Comparison of ENCODE assay signal across 8 mouse cellular contexts in genomic region chr17:24538950-24539349, GRCm38 (mm10). TPM values are rescaled to one million over a fixed set of nuclear protein-coding genes. Genes with fewer than 3 reads are reported as not detected.
A peak's percentile ranks its signal among the peaks of the same experiment; 100 is the strongest.
DNase-seq lines count a peak whose midpoint lies in the region; ATAC-seq lines count a peak whose summit lies in the region.

No protein-coding gene starts in this region.

- no peak overlapping the region for H3K27ac ChIP-seq in forebrain, embryonic 13.5 days
- no peak overlapping the region for H3K27ac ChIP-seq in forebrain, embryonic 15.5 days (replicated peaks)
- no peak overlapping the region for H3K27ac ChIP-seq in midbrain, embryonic 10.5 days (replicated peaks)
- no peak overlapping the region for H3K27ac ChIP-seq in midbrain, embryonic 16.5 days (ENCODE audit: low read length)
- no peak overlapping the region for H3K27ac ChIP-seq in hindbrain, embryonic 16.5 days (ENCODE audit: low read depth, low read length)

- peak; percentile 49 for DNase-seq in midbrain, embryonic 10.5 days (ENCODE audit: low spot score)
- DNase-seq in ZHBTc4 (ENCODE audit: low read depth, low spot score) = peak; percentile 81
- DNase-seq in mesoderm, embryonic 11.5 days (ENCODE audit: low read depth, low spot score) = peak; percentile 58
- no peak for DNase-seq in gastrocnemius, postnatal 10 days

- no peak overlapping the region for H3K9ac ChIP-seq in forebrain, embryonic 13.5 days
- no peak overlapping the region for H3K9ac ChIP-seq in forebrain, embryonic 15.5 days (replicated peaks)
- H3K9ac ChIP-seq in midbrain, embryonic 16.5 days (ENCODE audit: low read depth, low read length) = no peak overlapping the region
- no peak overlapping the region for H3K9ac ChIP-seq in hindbrain, embryonic 16.5 days (ENCODE audit: low read depth, low read length)

- H3K4me3 ChIP-seq in forebrain, embryonic 13.5 days = no peak overlapping the region
- H3K4me3 ChIP-seq in forebrain, embryonic 15.5 days = no peak overlapping the region
- no peak overlapping the region for H3K4me3 ChIP-seq in midbrain, embryonic 10.5 days
- no peak overlapping the region for H3K4me3 ChIP-seq in midbrain, embryonic 16.5 days (ENCODE audit: low read depth, low read length)
- H3K4me3 ChIP-seq in hindbrain, embryonic 16.5 days (ENCODE audit: low read length) = no peak overlapping the region

- no peak overlapping the region for H3K4me2 ChIP-seq in forebrain, embryonic 13.5 days
- H3K4me2 ChIP-seq in forebrain, embryonic 15.5 days (replicated peaks) = no peak overlapping the region
- H3K4me2 ChIP-seq in midbrain, embryonic 16.5 days (ENCODE audit: low read length) = no peak overlapping the region
- H3K4me2 ChIP-seq in hindbrain, embryonic 16.5 days (ENCODE audit: low read length) = no peak overlapping the region

- H3K9me3 ChIP-seq in forebrain, embryonic 13.5 days (replicated peaks) = no peaks in the 10 kb centered on the region
- H3K9me3 ChIP-seq in forebrain, embryonic 15.5 days = no peaks in the 10 kb centered on the region
- H3K9me3 ChIP-seq in midbrain, embryonic 10.5 days (replicated peaks) = no peaks in the 10 kb centered on the region
- no peaks in the 10 kb centered on the region for H3K9me3 ChIP-seq in midbrain, embryonic 16.5 days (replicated peaks; ENCODE audit: control insufficient read depth, low read length, poor library complexity, severe bottlenecking)
- no peaks in the 10 kb centered on the region for H3K9me3 ChIP-seq in hindbrain, embryonic 16.5 days (ENCODE audit: control insufficient read depth, low read length)

- H3K27me3 ChIP-seq in forebrain, embryonic 13.5 days = no peaks in the 10 kb centered on the region
- no peaks in the 10 kb centered on the region for H3K27me3 ChIP-seq in forebrain, embryonic 15.5 days
- no peaks in the 10 kb centered on the region for H3K27me3 ChIP-seq in midbrain, embryonic 10.5 days (ENCODE audit: low read depth, poor library complexity, severe bottlenecking)
- no peaks in the 10 kb centered on the region for H3K27me3 ChIP-seq in midbrain, embryonic 16.5 days (ENCODE audit: control insufficient read depth, insufficient read depth, low read depth, low read length)
- H3K27me3 ChIP-seq in hindbrain, embryonic 16.5 days (replicated peaks; ENCODE audit: control insufficient read depth, insufficient read depth, low read length) = no peaks in the 10 kb centered on the region

- H3K4me1 ChIP-seq in forebrain, embryonic 13.5 days = peaks cover 10% of the 10 kb centered on the region
- peaks cover 12% of the 10 kb centered on the region for H3K4me1 ChIP-seq in forebrain, embryonic 15.5 days
- peaks cover 13% of the 10 kb centered on the region for H3K4me1 ChIP-seq in midbrain, embryonic 10.5 days
- H3K4me1 ChIP-seq in midbrain, embryonic 16.5 days (ENCODE audit: control insufficient read depth, insufficient read depth, low read length) = peaks cover 14% of the 10 kb centered on the region
- H3K4me1 ChIP-seq in hindbrain, embryonic 16.5 days (ENCODE audit: control insufficient read depth, insufficient read depth, low read depth, low read length) = peaks cover 4% of the 10 kb centered on the region

- WGBS in forebrain, embryonic 13.5 days = 68% methylated on average over 8 of the region's 8 CpGs
- 71% methylated on average over 8 of the region's 8 CpGs for WGBS in forebrain, embryonic 15.5 days
- WGBS in midbrain, embryonic 10.5 days = 75% methylated on average over 8 of the region's 8 CpGs
- WGBS in midbrain, embryonic 16.5 days = 69% methylated on average over 8 of the region's 8 CpGs
- 69% methylated on average over 8 of the region's 8 CpGs for WGBS in hindbrain, embryonic 16.5 days

- 0 out of 2 replicates have a peak, but pooled peaks have one; percentile 38 for ATAC-seq in forebrain, embryonic 13.5 days
- no peak for ATAC-seq in forebrain, embryonic 15.5 days (replicated peaks)
- no peak for ATAC-seq in midbrain, embryonic 16.5 days
- ATAC-seq in hindbrain, embryonic 16.5 days = peak; percentile 31; the same call in 1 of the 2 replicates

- H3K36me3 ChIP-seq in forebrain, embryonic 13.5 days (ENCODE audit: poor library complexity, severe bottlenecking) = no peaks in the 10 kb centered on the region
- no peaks in the 10 kb centered on the region for H3K36me3 ChIP-seq in forebrain, embryonic 15.5 days
- H3K36me3 ChIP-seq in midbrain, embryonic 10.5 days = no peaks in the 10 kb centered on the region
- H3K36me3 ChIP-seq in midbrain, embryonic 16.5 days (ENCODE audit: control insufficient read depth, insufficient read depth, low read length) = no peaks in the 10 kb centered on the region
- H3K36me3 ChIP-seq in hindbrain, embryonic 16.5 days (ENCODE audit: control insufficient read depth, insufficient read depth, low read length) = no peaks in the 10 kb centered on the region

RNA-seq across cellular contexts. Expression of gene Rab26, which starts 4.9 kb away (rescaled TPM):
- polyA plus RNA-seq in forebrain, embryonic 13.5 days (2015; fragmentation: Nextera tagmentation; extraction: Ambion mirVana) = 3.7 and 4.1 TPM in 2 replicates
- polyA plus RNA-seq in forebrain, embryonic 15.5 days (2015; fragmentation: Nextera tagmentation; extraction: Ambion mirVana) = 5.7 and 6.6 TPM in 2 replicates
- polyA plus RNA-seq in midbrain, embryonic 10.5 days (2016; fragmentation: Nextera tagmentation; extraction: Ambion mirVana) = 2.1 and 2.9 TPM in 2 replicates
- polyA plus RNA-seq in midbrain, embryonic 16.5 days (2015; fragmentation: Nextera tagmentation; extraction: Ambion mirVana) = 9.1 and 14.7 TPM in 2 replicates
- 10.9 and 13.0 TPM in 2 replicates for polyA plus RNA-seq in hindbrain, embryonic 16.5 days (2015; fragmentation: Nextera tagmentation; extraction: Ambion mirVana)
- total RNA-seq in gastrocnemius, postnatal 10 days (2021) = under 1 TPM; 0.18 to 0.47 TPM

RNA-seq across cellular contexts. Expression of gene Pkd1, which starts 10.7 kb away (rescaled TPM):
- polyA plus RNA-seq in forebrain, embryonic 13.5 days (2015; fragmentation: Nextera tagmentation; extraction: Ambion mirVana) = 11.9 and 16.9 TPM in 2 replicates
- 17.1 and 22.9 TPM in 2 replicates for polyA plus RNA-seq in forebrain, embryonic 15.5 days (2015; fragmentation: Nextera tagmentation; extraction: Ambion mirVana)
- 14.7 and 18.5 TPM in 2 replicates for polyA plus RNA-seq in midbrain, embryonic 10.5 days (2016; fragmentation: Nextera tagmentation; extraction: Ambion mirVana)
- 20.1 and 22.4 TPM in 2 replicates for polyA plus RNA-seq in midbrain, embryonic 16.5 days (2015; fragmentation: Nextera tagmentation; extraction: Ambion mirVana)
- 26.8 and 29.9 TPM in 2 replicates for polyA plus RNA-seq in hindbrain, embryonic 16.5 days (2015; fragmentation: Nextera tagmentation; extraction: Ambion mirVana)
- 10 to 100 TPM; 34.6 to 49.1 TPM for total RNA-seq in gastrocnemius, postnatal 10 days (2021)

RNA-seq across cellular contexts. Expression of gene Traf7, which starts 11.2 kb away (rescaled TPM):
- polyA plus RNA-seq in forebrain, embryonic 13.5 days (2015; fragmentation: Nextera tagmentation; extraction: Ambion mirVana) = 97.1 and 109 TPM in 2 replicates
- 107 and 112 TPM in 2 replicates for polyA plus RNA-seq in forebrain, embryonic 15.5 days (2015; fragmentation: Nextera tagmentation; extraction: Ambion mirVana)
- polyA plus RNA-seq in midbrain, embryonic 10.5 days (2016; fragmentation: Nextera tagmentation; extraction: Ambion mirVana) = 106 and 110 TPM in 2 replicates
- 103 and 104 TPM in 2 replicates for polyA plus RNA-seq in midbrain, embryonic 16.5 days (2015; fragmentation: Nextera tagmentation; extraction: Ambion mirVana)
- 85.9 and 94.2 TPM in 2 replicates for polyA plus RNA-seq in hindbrain, embryonic 16.5 days (2015; fragmentation: Nextera tagmentation; extraction: Ambion mirVana)
- total RNA-seq in gastrocnemius, postnatal 10 days (2021) = 10 to 100 TPM; 47.2 to 60.9 TPM

RNA-seq across cellular contexts. Expression of gene Caskin1, which starts 50.5 kb away (rescaled TPM):
- 15.0 and 16.7 TPM in 2 replicates for polyA plus RNA-seq in forebrain, embryonic 13.5 days (2015; fragmentation: Nextera tagmentation; extraction: Ambion mirVana)
- 25.6 and 26.4 TPM in 2 replicates for polyA plus RNA-seq in forebrain, embryonic 15.5 days (2015; fragmentation: Nextera tagmentation; extraction: Ambion mirVana)
- 6.7 and 8.5 TPM in 2 replicates for polyA plus RNA-seq in midbrain, embryonic 10.5 days (2016; fragmentation: Nextera tagmentation; extraction: Ambion mirVana)
- 43.6 and 45.7 TPM in 2 replicates for polyA plus RNA-seq in midbrain, embryonic 16.5 days (2015; fragmentation: Nextera tagmentation; extraction: Ambion mirVana)
- 43.6 and 44.6 TPM in 2 replicates for polyA plus RNA-seq in hindbrain, embryonic 16.5 days (2015; fragmentation: Nextera tagmentation; extraction: Ambion mirVana)
- total RNA-seq in gastrocnemius, postnatal 10 days (2021) = under 1 TPM; 0.56 to 0.68 TPM

Comparison
In these comparisons a context has a peak if more than half of its experiments do, and no peak if none do; other contexts are left out.
1. ATAC-seq: peak in forebrain, embryonic 13.5 days (single experiment) and hindbrain, embryonic 16.5 days (single experiment); none in forebrain, embryonic 15.5 days (single experiment) and midbrain, embryonic 16.5 days (single experiment).